Mouse (Mus musculus): ENCODE measurements around the gene Hif3a.
A peak's percentile ranks its signal among the peaks of the same experiment; 100 is the strongest.

The Hif3a gene

GRCm38 (mm10) chr7:17024814-17025504 lies 37.3 kb downstream of the Hif3a start:
- no peak for DNase-seq (ENCODE audit: low spot score)

GRCm38 (mm10) chr7:17024141-17024540 lies 38.1 kb downstream of the Hif3a start:
- DNase-seq (ENCODE audit: low spot score), result no peak

- DNase-seq (ENCODE audit: low spot score), result no peak
Measured at GRCm38 (mm10) chr7:17023701-17024100, 38.5 kb downstream of the Hif3a start.

GRCm38 (mm10) chr7:17022176-17022575 lies 40.1 kb downstream of the Hif3a start:
- no peak for DNase-seq (ENCODE audit: low spot score)

GRCm38 (mm10) chr7:17019426-17020166 lies 42.6 kb downstream of the Hif3a start:
- no peak for DNase-seq (ENCODE audit: low spot score)

- no peak for DNase-seq (ENCODE audit: low spot score)
Measured at GRCm38 (mm10) chr7:17017921-17018320, 44.3 kb downstream of the Hif3a start.

GRCm38 (mm10) chr7:17017036-17017435 lies 45.2 kb downstream of the Hif3a start:
- DNase-seq (ENCODE audit: low spot score), result no peak

GRCm38 (mm10) chr7:17015381-17015780 lies 46.8 kb downstream of the Hif3a start:
- DNase-seq (ENCODE audit: low spot score), result no peak

GRCm38 (mm10) chr7:17011909-17012590 lies 50.2 kb downstream of the Hif3a start:
- no peak for DNase-seq (ENCODE audit: low spot score)

GRCm38 (mm10) chr7:17010010-17010347 lies 52.2 kb downstream of the Hif3a start:
- DNase-seq (ENCODE audit: low spot score), result no peak

- DNase-seq (ENCODE audit: low spot score), result no peak
Measured at GRCm38 (mm10) chr7:17009326-17010009, 52.8 kb downstream of the Hif3a start.

- no peak for DNase-seq (ENCODE audit: low spot score)
Measured at GRCm38 (mm10) chr7:17007300-17007699, 54.9 kb downstream of the Hif3a start.

GRCm38 (mm10) chr7:17004716-17005115 lies 57.5 kb downstream of the Hif3a start:
- DNase-seq (ENCODE audit: low spot score), result no peak

GRCm38 (mm10) chr7:17003230-17003960 lies 58.8 kb downstream of the Hif3a start:
- DNase-seq (ENCODE audit: low spot score), result peak; percentile 69

GRCm38 (mm10) chr7:17002375-17003195 lies 59.6 kb downstream of the Hif3a start:
- peak; percentile 76 for DNase-seq (ENCODE audit: low spot score)

- DNase-seq (ENCODE audit: low spot score), result peak; percentile 66
Measured at GRCm38 (mm10) chr7:16999650-17000049, 62.6 kb downstream of the Hif3a start.

GRCm38 (mm10) chr7:16999233-16999632 lies 63.0 kb downstream of the Hif3a start:
- DNase-seq (ENCODE audit: low spot score), result no peak

- DNase-seq (ENCODE audit: low spot score), result no peak
Measured at GRCm38 (mm10) chr7:16995345-16995744, 66.9 kb downstream of the Hif3a start.

GRCm38 (mm10) chr7:16994400-16994799 lies 67.8 kb downstream of the Hif3a start:
- DNase-seq (ENCODE audit: low spot score), result no peak

- DNase-seq (ENCODE audit: low spot score), result peak; percentile 86
Measured at GRCm38 (mm10) chr7:16993651-16994399, 68.4 kb downstream of the Hif3a start.
